Mouse (Mus musculus) cerebellum, adult 2 months (tissue): ENCODE data around the gene Six6.

Experiments used
- CTCF ChIP-seq: fragments of 200-500 bp; IDR thresholded peaks from 2 replicates; pipeline ENCODE4 v1.5.1; 2011; ENCODE audit warnings: low read depth, mild to moderate bottlenecking, control low read depth, low read length, moderate library complexity, borderline replicate concordance; ENCODE audit not compliant: insufficient read depth
- POLR2A ChIP-seq: fragments of 200-500 bp; IDR thresholded peaks from 2 replicates; pipeline ENCODE4 v1.6.1; 2011; ENCODE audit warnings: low read length, control low read depth, borderline replicate concordance; ENCODE audit not compliant: insufficient read depth

DNA sequence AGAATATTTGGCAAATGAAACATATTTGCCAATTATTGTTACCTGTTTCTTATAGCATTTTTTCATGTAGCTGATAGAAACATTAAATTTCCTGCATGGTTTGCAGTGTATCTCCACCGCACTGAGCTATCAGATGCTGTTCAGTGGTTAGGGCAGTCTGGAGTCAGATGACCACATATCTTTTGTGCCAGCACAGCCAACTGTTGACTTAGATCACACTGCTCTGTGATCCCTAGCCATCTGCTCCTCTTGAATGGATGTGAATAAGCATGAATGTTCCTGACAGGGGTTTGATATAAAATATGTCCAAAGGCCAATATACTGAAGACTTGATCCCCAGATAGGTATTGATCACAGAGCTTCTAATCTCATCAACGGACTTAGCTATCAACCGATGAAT, 18.8 kb downstream of the Six6 start:
- TF ChIP-seq CTCF (no peak), POLR2A (no peak)
